Mouse (Mus musculus) central nervous system, embryonic 18 days (tissue): ENCODE data around the gene Cinp. TPM values are rescaled to one million over a fixed set of nuclear protein-coding genes. Genes with fewer than 3 reads are reported as not detected.

ENCODE experiments used
- polyA plus RNA-seq: library from polyadenylated mRNA; depleted of rRNA; stranded (reverse); fragments of >200 nt; gene quantifications from 2 replicates; pipeline ENCODE4 v1.2.3, GENCODE M21; 2012; rRNA removed

The Cinp gene
- 101 and 102 TPM in 2 replicates for polyA plus RNA-seq

DNA sequence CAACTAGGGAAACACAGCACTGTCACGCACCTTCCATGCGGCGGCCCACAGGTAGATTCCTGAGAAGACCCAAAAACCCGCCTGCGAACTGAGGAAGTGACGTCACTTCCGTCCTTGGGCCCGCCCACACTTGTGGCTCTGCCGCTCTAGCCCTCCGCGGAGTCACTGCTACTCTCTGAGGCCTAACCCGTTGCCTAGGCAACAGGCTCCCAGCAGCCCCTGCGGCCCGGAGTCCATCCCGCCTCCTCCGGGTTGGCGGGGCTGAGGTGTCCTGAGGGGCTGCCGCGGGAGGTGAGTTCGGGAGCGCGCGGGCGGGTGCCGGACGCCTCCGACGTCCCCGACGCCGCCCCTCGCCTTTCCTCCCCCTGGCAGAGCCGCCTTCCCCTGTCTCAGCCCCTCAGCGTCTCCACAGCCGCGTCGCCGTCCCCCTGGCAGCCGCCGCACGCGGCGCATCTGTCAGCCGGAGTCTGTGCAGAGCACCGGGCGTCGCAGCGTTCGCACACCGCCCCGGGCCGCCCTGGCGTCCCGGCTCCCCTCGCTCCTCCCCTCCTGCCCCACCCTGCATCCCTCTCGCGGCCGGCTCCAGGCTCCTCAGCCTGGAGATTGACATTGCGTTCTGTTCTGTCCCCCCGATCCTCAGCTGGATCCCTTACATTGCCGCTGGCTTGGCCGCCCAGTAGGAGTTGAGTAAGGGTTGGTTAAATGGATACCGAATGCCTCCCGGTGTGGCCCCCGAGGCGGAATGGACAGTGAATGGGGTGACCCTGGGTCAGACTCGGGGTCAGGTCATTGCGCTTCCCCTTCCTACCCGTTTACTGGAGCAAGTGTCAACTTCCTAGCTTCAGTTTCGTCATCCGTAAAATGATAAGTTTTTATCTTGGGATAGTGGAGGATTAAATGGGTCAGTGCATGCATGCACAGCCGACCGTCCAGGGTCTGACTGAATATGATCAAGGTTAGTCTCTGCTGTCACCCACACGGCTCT lies at the start of gene Cinp, which contains the start of gene Tecpr2:
Gene Cinp (minus strand): TSS at position 110 of the 985 bp plus-strand sequence.
Gene Tecpr2 (plus strand): TSS at position 229 of the 985 bp plus-strand sequence.

DNA sequence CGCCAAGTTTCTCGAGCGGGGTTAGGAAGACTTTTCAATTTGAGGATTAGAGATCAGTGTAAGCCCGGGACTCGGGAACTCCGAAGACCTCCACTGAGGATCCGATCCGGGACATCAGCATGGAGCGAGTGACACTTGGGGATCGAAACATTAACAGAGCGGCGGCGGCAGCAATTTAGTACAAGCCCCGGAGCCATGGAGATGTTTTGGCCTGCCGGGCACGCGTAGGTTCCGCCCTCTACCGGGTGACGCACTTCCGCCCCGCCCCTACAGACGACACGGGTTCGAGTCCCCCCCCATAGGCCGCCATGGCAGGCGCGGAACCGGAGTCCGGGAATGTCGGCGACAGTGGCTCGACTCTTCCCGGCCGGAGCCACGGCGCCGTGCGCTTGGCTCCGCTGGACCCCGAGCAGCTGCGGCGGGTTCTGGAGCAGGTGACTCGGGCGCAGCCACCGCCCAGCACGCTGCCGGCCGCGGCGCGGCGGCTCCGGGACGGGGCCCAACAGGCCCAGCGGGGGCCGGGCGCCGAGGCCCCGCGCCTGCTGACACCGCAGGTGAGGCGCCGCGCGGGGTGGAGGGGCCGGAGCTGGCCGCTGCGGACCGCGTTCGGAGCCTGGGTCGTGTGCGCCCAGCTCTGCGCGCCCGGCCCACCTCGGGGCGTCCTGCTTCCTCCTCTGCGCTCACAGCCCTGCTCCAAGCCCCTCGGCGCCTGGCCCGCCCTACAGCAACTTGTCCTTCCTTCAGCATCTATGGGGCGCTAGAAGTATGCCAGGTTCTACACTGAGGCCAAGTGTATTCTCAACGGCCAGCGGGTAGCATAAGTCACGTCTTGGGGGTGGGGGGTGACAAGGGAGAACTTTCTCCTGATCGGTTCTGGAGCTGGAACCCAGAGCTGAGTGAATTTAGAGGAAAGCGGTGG lies 38.7 kb downstream of the Cinp start, which contains the start of gene Zfp839:
Gene Zfp839 (plus strand): TSS at position 244 of the 919 bp plus-strand sequence.

DNA sequence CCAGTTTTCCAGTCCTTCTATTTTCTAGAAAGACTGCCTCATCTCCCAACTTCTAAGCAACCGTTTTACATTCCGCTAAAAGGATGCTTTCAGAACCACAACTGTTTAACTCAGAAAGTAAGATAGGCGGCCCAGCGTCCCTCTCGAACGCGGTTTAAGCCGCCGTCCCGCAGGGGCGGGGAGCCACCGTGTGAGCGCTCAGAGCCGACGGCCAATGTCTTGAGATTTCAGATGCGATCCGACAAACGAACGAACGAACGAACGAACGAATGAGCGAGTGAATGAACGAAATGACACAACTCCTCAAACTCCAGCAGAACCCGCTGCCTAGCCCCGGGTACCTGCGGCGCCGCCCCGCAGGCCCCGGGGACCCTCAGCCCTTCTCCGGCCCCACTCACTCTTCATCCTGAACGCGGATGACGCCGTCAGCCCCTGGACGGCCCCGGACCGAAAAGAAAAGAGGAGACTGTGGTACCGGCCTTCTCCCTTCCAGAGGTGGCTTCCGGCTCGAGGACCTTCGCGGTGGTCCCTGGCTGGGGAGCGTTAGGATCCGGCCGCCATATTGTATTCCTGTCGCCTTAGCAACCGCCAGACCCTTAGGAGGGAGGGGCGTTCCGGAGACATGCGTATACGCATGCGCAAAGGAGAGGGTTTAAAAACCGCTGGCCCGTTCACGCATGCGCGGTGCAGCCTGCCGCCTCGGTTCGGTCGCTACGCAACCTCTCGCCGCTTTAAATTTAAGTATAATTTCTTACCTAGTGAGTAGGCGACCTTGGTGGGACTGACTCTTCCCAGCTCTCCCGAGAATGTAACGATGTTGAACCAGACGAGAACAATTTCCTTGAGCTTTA lies 48.4 kb downstream of the Cinp start, which contains the start of gene Mok:
Gene Mok (minus strand): TSS at position 592 of the 851 bp plus-strand sequence.

Other genes starting within 250 kb of the Cinp start
- not detected in 2 replicates for gene 1700001K19Rik, start 206.5 kb downstream of the Cinp start, polyA plus RNA-seq
- 465 and 502 TPM in 2 replicates for gene Hsp90aa1, start 186.4 kb downstream of the Cinp start, polyA plus RNA-seq
- gene Wdr20, start 151.2 kb downstream of the Cinp start, polyA plus RNA-seq: 27.8 and 28.9 TPM in 2 replicates
- gene Mok, start 48.2 kb downstream of the Cinp start, polyA plus RNA-seq: 16.1 and 16.2 TPM in 2 replicates
- 3.8 and 4.4 TPM in 2 replicates for gene Zfp839, start 38.9 kb downstream of the Cinp start, polyA plus RNA-seq
- 18.0 and 19.4 TPM in 2 replicates for gene Tecpr2, start 119 bp upstream of the Cinp start, polyA plus RNA-seq
- 7.7 and 8.8 TPM in 2 replicates for gene Ankrd9, start 89.9 kb upstream of the Cinp start, polyA plus RNA-seq
- gene Rcor1, start 150.2 kb upstream of the Cinp start, polyA plus RNA-seq: 14.8 and 14.9 TPM in 2 replicates